Mouse (Mus musculus): ENCODE measurements around the gene Phf14. TPM values are rescaled to one million over a fixed set of nuclear protein-coding genes. Genes with fewer than 3 reads are reported as not detected.
"Not testable (repeated sequence)": the region's sequence is repeated elsewhere in the genome, so short reads cannot be mapped to it uniquely, and the experiment has no call there.

Phf14 gene
- 108 and 120 TPM in 2 replicates for polyA plus RNA-seq (2016; fragmentation: Nextera tagmentation; extraction: Ambion mirVana)

DNA sequence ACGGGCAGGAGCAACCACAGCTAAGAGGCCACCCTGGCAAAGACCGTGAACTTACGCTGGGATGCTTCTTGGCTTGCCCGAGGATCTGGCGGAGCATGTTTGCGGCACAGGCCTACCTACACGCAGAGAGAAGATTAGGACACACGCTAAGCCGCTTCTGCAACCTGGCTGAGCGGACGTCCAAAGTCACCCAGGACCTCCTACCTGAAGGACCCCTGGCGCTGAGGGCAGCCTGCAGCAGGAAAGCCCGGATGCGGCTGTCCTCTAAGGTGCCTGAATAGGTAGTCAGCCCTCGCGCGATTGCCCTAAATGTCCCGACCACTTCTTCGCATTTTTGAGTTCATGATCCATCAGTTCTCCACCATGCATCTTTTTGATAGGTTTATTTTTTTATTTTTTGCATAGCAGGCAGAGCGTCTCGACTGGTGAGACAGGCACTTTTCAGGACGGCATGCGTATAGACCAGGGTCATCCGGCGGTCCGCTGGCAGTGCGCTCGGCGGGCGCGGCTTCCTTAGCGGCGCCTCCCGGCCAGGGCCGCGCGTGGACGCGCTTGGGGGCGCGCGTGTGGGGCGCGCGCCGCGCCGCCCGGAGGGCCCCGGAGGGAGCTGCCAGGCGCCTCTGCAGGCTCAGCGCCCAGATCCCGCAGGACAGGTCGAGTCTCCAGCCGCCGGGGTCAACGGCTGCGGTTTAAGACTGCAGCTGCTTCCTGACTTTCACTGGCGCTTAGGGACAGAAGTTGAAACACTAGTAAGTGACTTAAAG is at the start of gene Phf14, which contains the start of gene Ndufa4:
Gene Phf14, plus strand, starts transcription at position 541 of the 764 bp plus-strand sequence.
Gene Ndufa4, minus strand, starts transcription at position 229 of the 764 bp plus-strand sequence.
- peak within 1 kb of the TSS; percentile 85 for H3K9ac ChIP-seq
- no peaks in the 10 kb centered on the region for H3K9me3 ChIP-seq (replicated peaks)
- no peaks in the 10 kb centered on the region for H3K27me3 ChIP-seq
- peaks cover 9% of the 10 kb centered on the region; the same call in 1 of the 2 replicates for H3K36me3 ChIP-seq
- WGBS: under 1% methylated on average over 59 of the region's 59 CpGs
- H3K4me3 ChIP-seq: peak within 1 kb of the TSS; percentile 83
- H3K4me1 ChIP-seq: peaks cover 14% of the 10 kb centered on the region
- ATAC-seq (ENCODE audit: low FRiP score): peak; percentile 98
- H3K4me2 ChIP-seq (replicated peaks): peak within 1 kb of the TSS; percentile 58
- peak within 1 kb of the TSS; percentile 58 for H3K27ac ChIP-seq

DNA sequence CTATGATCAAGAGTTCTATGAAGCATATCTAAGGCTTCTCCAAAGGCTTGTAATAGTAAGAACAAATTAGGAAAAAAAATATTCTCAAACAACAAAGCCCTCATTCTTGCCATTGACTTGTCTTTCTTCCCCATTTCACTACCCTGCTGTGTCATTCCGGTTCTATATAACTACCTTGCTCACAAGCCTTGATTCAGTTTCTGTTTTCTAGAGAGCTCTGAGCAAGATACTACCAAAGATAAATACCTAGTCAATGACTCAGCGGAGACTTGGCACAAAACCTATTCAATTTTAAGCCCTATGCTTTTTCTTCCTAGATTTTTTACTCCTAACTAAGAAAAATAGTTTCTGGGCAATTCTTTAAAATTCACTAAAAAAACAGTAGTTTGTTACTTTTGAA is 32.2 kb upstream of the Phf14 start:
- WGBS: no CpG with 5 or more reads among the region's 2 CpGs
- H3K4me2 ChIP-seq (replicated peaks); ATAC-seq (ENCODE audit: low FRiP score); H3K4me1 ChIP-seq; H3K36me3 ChIP-seq; H3K9ac ChIP-seq; H3K9me3 ChIP-seq (replicated peaks); H3K27me3 ChIP-seq; H3K4me3 ChIP-seq; H3K27ac ChIP-seq: not testable (repeated sequence)

DNA sequence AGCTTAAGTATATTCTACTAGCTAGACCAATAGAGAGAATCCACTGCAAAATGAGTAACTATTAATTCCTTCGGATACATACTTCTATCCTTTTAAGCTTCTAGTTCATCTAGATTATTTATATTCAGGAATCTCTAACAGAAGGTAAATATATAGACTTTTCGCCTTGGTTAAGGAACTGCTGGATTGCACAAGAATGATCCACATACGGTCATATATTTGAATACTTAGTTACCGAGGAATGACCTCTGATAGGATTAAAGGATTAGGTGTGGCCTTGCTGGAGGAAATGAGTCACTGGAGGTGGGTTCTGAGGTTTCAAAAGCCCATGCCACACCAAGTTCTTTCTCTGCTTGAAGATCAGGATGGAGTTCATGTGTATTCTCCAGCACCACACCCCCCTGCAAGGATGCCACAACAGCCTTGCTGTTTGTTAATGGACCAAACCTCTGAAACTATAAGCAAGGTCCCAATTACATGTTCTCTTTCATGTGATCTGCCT is 6.7 kb upstream of the Phf14 start:
- ATAC-seq (ENCODE audit: low FRiP score): no peak
- Histone ChIP-seq H3K4me2 (replicated peaks) (no peak overlapping the region), H3K4me1 (peaks cover 2% of the 10 kb centered on the region), H3K36me3 (peaks cover 28% of the 10 kb centered on the region), H3K9me3 (replicated peaks) (no peaks in the 10 kb centered on the region), H3K9ac (no peak overlapping the region), H3K4me3 (no peak overlapping the region), H3K27me3 (no peaks in the 10 kb centered on the region), H3K27ac (no peak overlapping the region)
- 94% methylated on average over 4 of the region's 4 CpGs for WGBS

DNA sequence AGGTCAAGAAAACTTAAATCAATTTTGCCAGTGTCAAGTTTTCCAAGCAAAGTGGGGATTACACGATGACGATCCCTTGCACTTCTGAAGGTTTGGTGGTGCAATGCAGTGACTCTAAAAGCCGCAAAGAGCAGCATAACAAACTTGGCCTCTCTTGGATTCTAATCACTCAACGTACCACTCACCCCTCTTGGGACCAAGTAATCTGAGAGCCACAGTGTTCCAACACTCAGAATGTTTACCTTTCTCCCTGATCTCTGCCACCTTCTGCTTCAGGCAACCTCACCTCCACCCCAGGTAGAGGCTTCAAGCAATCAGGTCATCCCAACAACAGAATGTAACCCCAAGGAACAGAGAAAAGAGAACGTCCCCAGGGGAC is 730 bp upstream of the Phf14 start:
- H3K36me3 ChIP-seq: peaks cover 9% of the 10 kb centered on the region; the same call in 1 of the 2 replicates
- 0% methylated on average over 5 of the region's 5 CpGs for WGBS
- H3K9ac ChIP-seq: peak overlapping the region; percentile 85
- H3K27me3 ChIP-seq: no peaks in the 10 kb centered on the region
- peak overlapping the region; percentile 58 for H3K4me2 ChIP-seq (replicated peaks)
- H3K4me3 ChIP-seq: peak overlapping the region; percentile 83
- peak overlapping the region; percentile 58; the same call in 1 of the 2 replicates for H3K27ac ChIP-seq
- H3K4me1 ChIP-seq: peaks cover 14% of the 10 kb centered on the region
- no peaks in the 10 kb centered on the region for H3K9me3 ChIP-seq (replicated peaks)
- ATAC-seq (ENCODE audit: low FRiP score): peak; percentile 32

DNA sequence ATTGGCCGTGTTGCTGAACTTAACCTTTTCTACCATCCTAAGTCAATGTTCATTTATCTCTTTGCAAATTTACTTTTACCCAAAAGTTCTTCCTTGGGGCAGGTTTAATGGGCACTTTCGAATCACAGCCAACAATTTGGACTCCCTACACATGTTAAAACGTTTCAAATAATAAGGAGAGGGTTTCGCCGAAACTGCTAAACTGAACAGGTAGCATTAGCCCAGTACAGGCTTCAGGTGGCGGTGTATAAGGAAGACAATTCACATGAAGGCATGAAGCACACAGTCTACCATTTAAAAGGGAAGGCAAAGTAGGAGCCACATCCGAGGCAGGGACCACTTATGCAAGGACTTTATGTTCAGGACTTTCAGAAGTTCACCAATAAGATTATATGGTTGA is 561 bp downstream of the Phf14 start:
- Histone ChIP-seq H3K4me3 (peak overlapping the region; percentile 83), H3K27ac (peak overlapping the region; percentile 58; the same call in 1 of the 2 replicates), H3K9me3 (replicated peaks) (no peaks in the 10 kb centered on the region), H3K9ac (peak overlapping the region; percentile 85; the same call in 1 of the 2 replicates), H3K36me3 (peaks cover 9% of the 10 kb centered on the region; the same call in 1 of the 2 replicates), H3K4me2 (replicated peaks) (peak overlapping the region; percentile 58), H3K4me1 (peaks cover 14% of the 10 kb centered on the region), H3K27me3 (no peaks in the 10 kb centered on the region)
- 30% methylated on average over 7 of the region's 7 CpGs for WGBS
- no peak for ATAC-seq (ENCODE audit: low FRiP score)

DNA sequence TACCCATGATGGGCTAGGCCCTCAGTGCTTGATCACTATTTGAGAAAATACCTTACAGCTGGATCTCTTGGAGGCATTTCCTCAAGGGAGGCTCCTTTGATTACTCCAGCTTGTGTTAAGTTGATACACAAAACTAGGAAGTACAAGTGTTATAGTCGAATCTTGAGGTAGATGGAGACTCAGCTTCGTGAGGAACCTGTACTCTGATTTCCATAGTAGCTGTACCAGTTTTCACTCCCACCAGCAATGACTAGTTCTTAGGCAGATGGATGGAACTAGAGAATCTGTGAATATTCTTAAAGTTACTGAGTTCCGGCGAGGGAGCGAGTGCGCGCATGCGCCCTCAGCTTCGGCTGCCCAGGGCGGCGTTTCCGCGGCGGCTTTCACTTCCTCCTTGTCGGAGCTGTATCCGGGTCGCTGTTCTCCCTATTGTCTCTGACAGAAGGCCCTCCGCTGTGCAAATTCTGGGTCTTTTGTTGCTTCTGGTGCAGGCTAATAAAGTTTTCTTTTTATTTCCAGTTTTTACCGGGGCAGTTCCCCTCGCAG is 18.0 kb downstream of the Phf14 start:
- peak; percentile 97 for ATAC-seq (ENCODE audit: low FRiP score)
- Histone ChIP-seq H3K27ac (peak overlapping the region; percentile 99), H3K4me1 (peaks cover 22% of the 10 kb centered on the region), H3K9me3 (replicated peaks) (no peaks in the 10 kb centered on the region), H3K4me2 (replicated peaks) (peak overlapping the region; percentile 63), H3K36me3 (peaks cover 9% of the 10 kb centered on the region; the same call in 1 of the 2 replicates), H3K9ac (peak overlapping the region; percentile 98), H3K4me3 (peak overlapping the region; percentile 88), H3K27me3 (no peaks in the 10 kb centered on the region)
- WGBS: under 1% methylated on average over 20 of the region's 20 CpGs

DNA sequence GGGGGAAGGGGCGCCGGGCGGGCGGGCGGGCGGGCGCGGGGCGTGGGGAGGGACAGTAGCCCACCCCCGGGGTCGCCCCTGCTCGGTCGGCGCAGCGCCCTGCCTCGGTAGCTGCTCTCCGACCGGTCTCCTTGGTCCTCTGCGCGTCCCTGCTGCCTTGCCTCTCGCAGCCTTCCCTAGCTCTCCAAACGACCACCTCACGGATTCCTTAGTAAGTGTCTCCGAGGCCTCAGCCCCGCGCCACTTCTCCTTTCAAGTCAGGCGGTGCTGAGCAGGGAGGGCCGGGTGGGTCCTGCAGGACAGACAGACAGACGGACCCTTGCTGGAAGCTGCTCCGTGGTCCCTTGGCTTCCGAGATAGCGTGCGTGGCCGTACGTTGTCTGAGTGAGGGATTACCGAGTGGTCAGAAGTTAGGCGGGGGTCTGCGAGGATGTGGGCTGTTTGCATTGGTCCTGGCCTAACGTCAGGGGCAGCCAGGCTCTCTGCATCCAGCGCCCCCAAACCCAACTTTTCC is 18.5 kb downstream of the Phf14 start:
- peaks cover 9% of the 10 kb centered on the region; the same call in 1 of the 2 replicates for H3K36me3 ChIP-seq
- peak overlapping the region; percentile 99 for H3K27ac ChIP-seq
- peak overlapping the region; percentile 63 for H3K4me2 ChIP-seq (replicated peaks)
- peaks cover 22% of the 10 kb centered on the region for H3K4me1 ChIP-seq
- WGBS: under 1% methylated on average over 29 of the region's 40 CpGs
- peak; percentile 82 for ATAC-seq (ENCODE audit: low FRiP score)
- no peaks in the 10 kb centered on the region for H3K9me3 ChIP-seq (replicated peaks)
- H3K27me3 ChIP-seq: no peaks in the 10 kb centered on the region
- peak overlapping the region; percentile 88 for H3K4me3 ChIP-seq
- peak overlapping the region; percentile 98 for H3K9ac ChIP-seq

DNA sequence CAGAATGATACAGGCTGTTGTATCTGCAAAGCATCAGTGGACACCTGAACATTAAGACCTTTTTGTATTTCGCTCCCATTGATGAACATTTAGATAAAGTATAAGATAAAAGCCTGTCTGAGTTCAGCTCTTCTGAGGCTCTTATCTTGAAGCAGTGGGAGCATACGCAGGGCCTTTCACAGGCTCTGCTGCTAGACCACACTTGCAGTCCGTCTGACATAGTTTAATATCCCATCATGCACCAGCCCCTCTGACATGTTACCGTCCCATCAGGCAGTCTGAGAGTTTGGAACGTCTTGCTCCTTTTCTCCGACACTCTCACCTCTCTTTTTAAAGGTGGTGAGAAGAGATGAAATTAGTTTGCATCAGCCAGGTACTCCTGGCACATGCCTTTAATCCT is 19.9 kb downstream of the Phf14 start:
- H3K27ac ChIP-seq: no peak overlapping the region
- peak overlapping the region; percentile 63 for H3K4me2 ChIP-seq (replicated peaks)
- WGBS: 89% methylated on average over 6 of the region's 6 CpGs
- peaks cover 22% of the 10 kb centered on the region for H3K4me1 ChIP-seq
- H3K27me3 ChIP-seq: no peaks in the 10 kb centered on the region
- peaks cover 9% of the 10 kb centered on the region; the same call in 1 of the 2 replicates for H3K36me3 ChIP-seq
- H3K4me3 ChIP-seq: no peak overlapping the region
- no peaks in the 10 kb centered on the region for H3K9me3 ChIP-seq (replicated peaks)
- no peak overlapping the region for H3K9ac ChIP-seq
- ATAC-seq (ENCODE audit: low FRiP score): no peak

DNA sequence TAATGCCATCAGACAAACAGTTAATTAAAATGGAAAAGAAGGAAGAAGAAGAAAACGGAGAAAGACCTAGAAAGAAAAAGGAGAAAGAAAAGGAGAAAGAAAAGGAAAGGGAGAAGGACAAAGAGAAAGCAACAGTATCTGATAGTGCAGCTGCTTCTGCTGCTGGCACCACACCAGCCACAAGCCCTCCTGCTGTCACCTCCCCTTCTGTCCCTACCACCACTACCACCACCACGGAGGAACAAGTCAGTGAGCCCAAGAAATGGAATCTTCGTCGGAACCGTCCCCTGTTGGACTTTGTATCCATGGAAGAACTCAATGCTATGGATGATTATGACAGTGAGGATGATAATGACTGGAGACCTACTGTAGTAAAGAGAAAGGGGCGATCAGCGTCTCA is 25.8 kb downstream of the Phf14 start:
- ATAC-seq (ENCODE audit: low FRiP score): no peak
- no peak overlapping the region for H3K9ac ChIP-seq
- H3K9me3 ChIP-seq (replicated peaks): no peaks in the 10 kb centered on the region
- 91% methylated on average over 7 of the region's 7 CpGs for WGBS
- H3K4me3 ChIP-seq: no peak overlapping the region
- peaks cover 6% of the 10 kb centered on the region; the same call in 1 of the 2 replicates for H3K4me1 ChIP-seq
- no peaks in the 10 kb centered on the region for H3K27me3 ChIP-seq
- no peak overlapping the region for H3K27ac ChIP-seq
- no peak overlapping the region for H3K4me2 ChIP-seq (replicated peaks)
- H3K36me3 ChIP-seq: peaks cover 10% of the 10 kb centered on the region

DNA sequence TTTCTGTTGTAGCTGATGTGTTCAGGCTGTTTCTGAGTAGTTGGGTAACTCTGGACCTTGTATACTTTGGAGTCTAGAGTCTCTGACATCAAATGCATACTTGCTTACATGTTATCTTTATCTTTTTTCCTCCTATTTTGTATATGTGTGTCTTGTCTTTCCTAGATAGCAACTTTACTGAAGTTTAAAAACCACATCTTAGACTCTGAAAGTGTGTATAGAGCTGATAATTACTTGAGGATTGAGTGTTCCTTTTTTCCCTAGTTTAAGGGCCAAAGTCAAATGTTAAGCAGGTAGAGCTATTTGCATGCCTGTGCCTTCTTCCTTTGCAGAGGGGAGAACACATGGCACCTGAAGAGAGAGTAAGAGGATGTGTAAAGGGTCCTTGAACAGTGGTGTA is 33.3 kb downstream of the Phf14 start:
- H3K4me3 ChIP-seq: no peak overlapping the region
- ATAC-seq (ENCODE audit: low FRiP score): no peak
- no peaks in the 10 kb centered on the region for H3K27me3 ChIP-seq
- H3K4me2 ChIP-seq (replicated peaks): no peak overlapping the region
- H3K27ac ChIP-seq: no peak overlapping the region
- no peaks in the 10 kb centered on the region for H3K4me1 ChIP-seq
- no peaks in the 10 kb centered on the region for H3K9me3 ChIP-seq (replicated peaks)
- H3K36me3 ChIP-seq: peaks cover 27% of the 10 kb centered on the region
- H3K9ac ChIP-seq: no peak overlapping the region

DNA sequence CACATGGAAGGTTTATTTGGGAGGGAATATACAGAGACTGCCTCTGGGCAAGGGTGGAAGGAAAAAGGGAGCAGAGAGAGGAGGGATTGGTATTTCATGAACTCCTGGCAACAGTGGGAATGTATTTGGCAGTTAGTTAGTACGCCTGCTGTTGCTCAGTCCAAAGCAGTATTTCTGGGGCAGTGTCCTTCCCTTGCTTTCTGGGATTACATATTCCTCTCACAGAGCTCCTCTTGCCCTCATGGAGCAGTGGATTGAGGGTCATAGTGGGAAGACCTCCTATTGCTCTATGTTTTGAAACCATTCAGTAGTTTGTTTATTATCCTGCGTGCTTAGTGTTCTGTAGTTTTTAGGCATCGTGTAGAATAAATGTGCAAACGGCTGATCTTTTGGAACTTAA is 34.5 kb downstream of the Phf14 start:
- WGBS: 95% methylated on average over 4 of the region's 4 CpGs
- H3K9ac ChIP-seq: no peak overlapping the region
- no peak overlapping the region for H3K27ac ChIP-seq
- no peaks in the 10 kb centered on the region for H3K27me3 ChIP-seq
- H3K4me3 ChIP-seq: no peak overlapping the region
- no peaks in the 10 kb centered on the region for H3K9me3 ChIP-seq (replicated peaks)
- no peaks in the 10 kb centered on the region for H3K4me1 ChIP-seq
- no peak overlapping the region for H3K4me2 ChIP-seq (replicated peaks)
- ATAC-seq (ENCODE audit: low FRiP score): no peak
- peaks cover 29% of the 10 kb centered on the region for H3K36me3 ChIP-seq

DNA sequence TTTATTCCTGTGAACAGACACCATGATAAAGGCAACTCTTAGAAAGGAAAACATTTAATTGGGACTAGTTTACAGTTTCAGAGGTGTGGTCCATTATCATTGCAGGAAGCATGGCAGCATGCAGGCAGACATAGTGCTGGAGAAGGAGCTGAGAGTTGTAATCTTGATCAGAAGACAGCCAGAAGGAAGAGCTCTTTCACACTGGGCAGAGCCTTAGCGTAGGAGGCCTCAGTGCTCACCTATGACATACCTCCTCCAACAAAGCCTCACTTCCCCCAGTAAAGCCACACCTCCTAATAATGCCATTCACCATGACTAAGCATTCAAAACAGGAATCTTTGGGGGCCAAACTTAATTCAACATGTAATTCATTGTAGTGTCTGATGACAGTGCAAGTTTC is 40.5 kb downstream of the Phf14 start:
- Histone ChIP-seq H3K4me2 (replicated peaks) (no peak overlapping the region), H3K36me3 (peaks cover 12% of the 10 kb centered on the region), H3K27ac (no peak overlapping the region), H3K27me3 (no peaks in the 10 kb centered on the region), H3K9ac (no peak overlapping the region), H3K9me3 (replicated peaks) (no peaks in the 10 kb centered on the region), H3K4me1 (no peaks in the 10 kb centered on the region), H3K4me3 (no peak overlapping the region)
- WGBS: 92% methylated on average over 1 of the region's 1 CpGs
- ATAC-seq (ENCODE audit: low FRiP score): no peak

Data from hindbrain, embryonic 12.5 days (tissue).